Mouse (Mus musculus): ENCODE data around the gene Cga. TPM values are rescaled to one million over a fixed set of nuclear protein-coding genes. Genes with fewer than 3 reads are reported as not detected.
"Not testable (repeated sequence)": the region's sequence is repeated elsewhere in the genome, so short reads cannot be mapped to it uniquely, and the experiment has no call there.

Cga gene
- polyA plus RNA-seq, 1 experiment from 2014 or later = not detected

GRCm38 (mm10) chr4:34928386-34928785, 34.8 kb downstream of the Cga start:
- not testable (repeated sequence) for ATAC-seq (replicated peaks; ENCODE audit: extremely low read depth, insufficient read depth, low FRiP score); H3K4me2 ChIP-seq (ENCODE audit: low read depth, low read length); H3K9ac ChIP-seq (ENCODE audit: low read length); H3K36me3 ChIP-seq (ENCODE audit: control insufficient read depth, insufficient read depth); H3K4me3 ChIP-seq (ENCODE audit: low read length); H3K27ac ChIP-seq (ENCODE audit: low read length); H3K9me3 ChIP-seq (replicated peaks; ENCODE audit: control insufficient read depth, low read length); H3K4me1 ChIP-seq (ENCODE audit: control insufficient read depth, insufficient read depth, low read length); H3K27me3 ChIP-seq (ENCODE audit: control insufficient read depth, insufficient read depth, low read length)
- WGBS = 64% methylated on average over 7 of the region's 7 CpGs

DNA sequence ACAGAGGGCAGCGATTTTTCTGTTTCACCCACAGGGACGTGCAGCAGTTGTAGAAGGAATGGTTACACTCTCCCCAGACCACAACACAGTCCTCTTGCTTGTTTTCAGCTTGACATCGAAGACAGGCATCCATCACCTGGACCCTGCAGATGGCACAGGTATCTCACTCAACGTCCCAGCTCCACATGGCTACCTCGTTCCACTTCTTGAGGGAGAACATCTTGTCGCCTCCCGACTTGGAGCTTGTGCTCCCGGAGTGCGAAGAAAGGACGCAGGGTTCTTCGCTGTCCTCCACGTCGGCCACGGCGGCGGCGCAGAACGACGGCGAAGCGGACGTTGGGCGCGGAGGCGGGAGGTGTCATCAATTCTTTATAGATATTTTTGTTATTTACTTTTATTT, 47.5 kb downstream of the Cga start:
- H3K4me2 ChIP-seq (ENCODE audit: low read depth, low read length) = no peak overlapping the region
- H3K4me3 ChIP-seq (ENCODE audit: low read length) = no peak overlapping the region
- no peaks in the 10 kb centered on the region for H3K4me1 ChIP-seq (ENCODE audit: control insufficient read depth, insufficient read depth, low read length)
- no peak overlapping the region for H3K27ac ChIP-seq (ENCODE audit: low read length)
- H3K9ac ChIP-seq (ENCODE audit: low read length) = no peak overlapping the region
- H3K36me3 ChIP-seq (ENCODE audit: control insufficient read depth, insufficient read depth) = no peaks in the 10 kb centered on the region
- ATAC-seq (replicated peaks; ENCODE audit: extremely low read depth, insufficient read depth, low FRiP score) = no peak
- WGBS = 92% methylated on average over 25 of the region's 25 CpGs
- no peaks in the 10 kb centered on the region for H3K9me3 ChIP-seq (replicated peaks; ENCODE audit: control insufficient read depth, low read length)
- no peaks in the 10 kb centered on the region for H3K27me3 ChIP-seq (ENCODE audit: control insufficient read depth, insufficient read depth, low read length)

- Histone ChIP-seq H3K36me3 (ENCODE audit: control insufficient read depth, insufficient read depth) (no peaks in the 10 kb centered on the region), H3K27me3 (ENCODE audit: control insufficient read depth, insufficient read depth, low read length) (no peaks in the 10 kb centered on the region), H3K9ac (ENCODE audit: low read length) (no peak overlapping the region), H3K4me1 (ENCODE audit: control insufficient read depth, insufficient read depth, low read length) (no peaks in the 10 kb centered on the region), H3K4me2 (ENCODE audit: low read depth, low read length) (no peak overlapping the region), H3K9me3 (replicated peaks; ENCODE audit: control insufficient read depth, low read length) (no peaks in the 10 kb centered on the region), H3K4me3 (ENCODE audit: low read length) (no peak overlapping the region), H3K27ac (ENCODE audit: low read length) (no peak overlapping the region)
- ATAC-seq (replicated peaks; ENCODE audit: extremely low read depth, insufficient read depth, low FRiP score) = no peak
These were observed 53.6 kb downstream of the Cga start for GRCm38 (mm10) chr4:34947181-34947580.

GRCm38 (mm10) chr4:34953716-34954115, 60.1 kb downstream of the Cga start:
- no peak overlapping the region for H3K9ac ChIP-seq (ENCODE audit: low read length)
- H3K36me3 ChIP-seq (ENCODE audit: control insufficient read depth, insufficient read depth) = no peaks in the 10 kb centered on the region
- no peak overlapping the region for H3K27ac ChIP-seq (ENCODE audit: low read length)
- no peaks in the 10 kb centered on the region for H3K9me3 ChIP-seq (replicated peaks; ENCODE audit: control insufficient read depth, low read length)
- H3K4me2 ChIP-seq (ENCODE audit: low read depth, low read length) = no peak overlapping the region
- H3K4me3 ChIP-seq (ENCODE audit: low read length) = no peak overlapping the region
- WGBS = 76% methylated on average over 10 of the region's 10 CpGs
- no peaks in the 10 kb centered on the region for H3K4me1 ChIP-seq (ENCODE audit: control insufficient read depth, insufficient read depth, low read length)
- no peak for ATAC-seq (replicated peaks; ENCODE audit: extremely low read depth, insufficient read depth, low FRiP score)
- no peaks in the 10 kb centered on the region for H3K27me3 ChIP-seq (ENCODE audit: control insufficient read depth, insufficient read depth, low read length)

Other genes starting within 250 kb of the Cga start
- gene Slc35a1, start 206.3 kb upstream of the Cga start, polyA plus RNA-seq (2015; fragmentation: Nextera tagmentation; extraction: Ambion mirVana) = 42.9 and 43.4 TPM in 2 replicates
- gene Cfap206, start 163.6 kb upstream of the Cga start, polyA plus RNA-seq (2015; fragmentation: Nextera tagmentation; extraction: Ambion mirVana) = 1.3 and 1.5 TPM in 2 replicates
- gene Gm136, start 137.5 kb upstream of the Cga start, polyA plus RNA-seq (2015; fragmentation: Nextera tagmentation; extraction: Ambion mirVana) = not detected in 2 replicates
- 62.1 and 69.9 TPM in 2 replicates for gene Smim8, start 115.4 kb upstream of the Cga start, polyA plus RNA-seq (2015; fragmentation: Nextera tagmentation; extraction: Ambion mirVana)
- gene Zfp292, start 10.8 kb upstream of the Cga start, polyA plus RNA-seq (2015; fragmentation: Nextera tagmentation; extraction: Ambion mirVana) = 12.4 and 13.0 TPM in 2 replicates

Data from heart, embryonic 16.5 days (tissue).